Mouse (Mus musculus): ENCODE results near the gene Elf4.
A peak's percentile ranks its signal among the peaks of the same experiment; 100 is the strongest.
"Not testable (repeated sequence)": the region's sequence is repeated elsewhere in the genome, so short reads cannot be mapped to it uniquely, and the experiment has no call there.

Gene Elf4

GRCm38 (mm10) chrX:48436082-48436481 is 26.9 kb downstream of the Elf4 start:
- not testable (repeated sequence) for DNase-seq (ENCODE audit: low spot score in 2 of 2)

- DNase-seq (ENCODE audit: low spot score in 2 of 2): peak in 1 of 2 experiments; percentile 21
Measured at GRCm38 (mm10) chrX:48435477-48435900, 27.4 kb downstream of the Elf4 start.

GRCm38 (mm10) chrX:48434251-48434650 is 28.7 kb downstream of the Elf4 start:
- DNase-seq (ENCODE audit: low spot score in 2 of 2): no peak

GRCm38 (mm10) chrX:48433527-48433899 is 29.4 kb downstream of the Elf4 start:
- DNase-seq (ENCODE audit: low spot score in 2 of 2): peak; percentile 73 to 79

GRCm38 (mm10) chrX:48432599-48433526 is 30.1 kb downstream of the Elf4 start:
- DNase-seq (ENCODE audit: low spot score in 2 of 2): peak in 1 of 2 experiments; percentile 59

- peak; percentile 25 to 64 for DNase-seq (ENCODE audit: low spot score in 2 of 2)
Measured at GRCm38 (mm10) chrX:48429538-48429937, 33.4 kb downstream of the Elf4 start.

- no peak for DNase-seq (ENCODE audit: low spot score in 2 of 2)
Measured at GRCm38 (mm10) chrX:48429100-48429499, 33.8 kb downstream of the Elf4 start.

GRCm38 (mm10) chrX:48428642-48429041 is 34.3 kb downstream of the Elf4 start:
- no peak for DNase-seq (ENCODE audit: low spot score in 2 of 2)

GRCm38 (mm10) chrX:48428241-48428640 is 34.7 kb downstream of the Elf4 start:
- DNase-seq (ENCODE audit: low spot score in 2 of 2): no peak

- DNase-seq (ENCODE audit: low spot score in 2 of 2): peak in 1 of 2 experiments; percentile 47
Measured at GRCm38 (mm10) chrX:48425280-48425679, 37.7 kb downstream of the Elf4 start.

- peak; percentile 42 to 72 for DNase-seq (ENCODE audit: low spot score in 2 of 2)
Measured at GRCm38 (mm10) chrX:48424583-48424982, 38.3 kb downstream of the Elf4 start.

GRCm38 (mm10) chrX:48423671-48424070 is 39.3 kb downstream of the Elf4 start:
- DNase-seq (ENCODE audit: low spot score in 2 of 2): no peak

GRCm38 (mm10) chrX:48422986-48423385 is 39.9 kb downstream of the Elf4 start:
- DNase-seq (ENCODE audit: low spot score in 2 of 2): peak; percentile 68 to 86

GRCm38 (mm10) chrX:48418417-48418816 is 44.5 kb downstream of the Elf4 start:
- DNase-seq (ENCODE audit: low spot score in 2 of 2): no peak

GRCm38 (mm10) chrX:48414291-48414690 is 48.6 kb downstream of the Elf4 start:
- no peak for DNase-seq (ENCODE audit: low spot score in 2 of 2)

- DNase-seq (ENCODE audit: low spot score in 2 of 2): no peak
Measured at GRCm38 (mm10) chrX:48412629-48413028, 50.3 kb downstream of the Elf4 start.

GRCm38 (mm10) chrX:48410388-48410776 is 52.5 kb downstream of the Elf4 start:
- no peak for DNase-seq (ENCODE audit: low spot score in 2 of 2)

GRCm38 (mm10) chrX:48409611-48410387 is 53.1 kb downstream of the Elf4 start:
- peak; percentile 88 to 97 for DNase-seq (ENCODE audit: low spot score in 2 of 2)

GRCm38 (mm10) chrX:48405141-48405540 is 57.8 kb downstream of the Elf4 start:
- no peak for DNase-seq (ENCODE audit: low spot score in 2 of 2)

- DNase-seq (ENCODE audit: low spot score in 2 of 2): no peak
Measured at GRCm38 (mm10) chrX:48399994-48400393, 62.9 kb downstream of the Elf4 start.

GRCm38 (mm10) chrX:48389380-48389779 is 73.6 kb downstream of the Elf4 start:
- DNase-seq (ENCODE audit: low spot score in 2 of 2): no peak

GRCm38 (mm10) chrX:48385927-48386326 is 77.0 kb downstream of the Elf4 start:
- no peak for DNase-seq (ENCODE audit: low spot score in 2 of 2)

GRCm38 (mm10) chrX:48383643-48384042 is 79.3 kb downstream of the Elf4 start:
- DNase-seq (ENCODE audit: low spot score in 2 of 2): peak; percentile 49 to 84

All from spleen, postnatal 4 days (tissue).